Mouse (Mus musculus) bone marrow, adult 2 months (tissue): ENCODE data around the gene Pcdh9. TPM values are rescaled to one million over a fixed set of nuclear protein-coding genes. Genes with fewer than 3 reads are reported as not detected.

ENCODE experiments used
- H3K27ac ChIP-seq: fragments of 200-500 bp; 2 replicates; pipeline ENCODE4 v1.5.1; 2012; ENCODE audit warnings: low read depth, mild to moderate bottlenecking, control low read depth, inconsistent platforms, low read length; ENCODE audit not compliant: control insufficient read depth, poor library complexity, insufficient read depth
- H3K4me1 ChIP-seq: fragments of 200-500 bp; 2 replicates; pipeline ENCODE4 v1.6.1; 2011; ENCODE audit warnings: low read length; ENCODE audit not compliant: control insufficient read depth, insufficient read depth
- H3K4me3 ChIP-seq: fragments of 200-500 bp; replicated peaks from 2 replicates; pipeline ENCODE3; 2011; ENCODE audit warnings: mild to moderate bottlenecking, low read depth, low read length, control low read depth; ENCODE audit not compliant: control insufficient read depth
- CTCF ChIP-seq: fragments of 200-500 bp; IDR thresholded peaks from 2 replicates; pipeline ENCODE4 v1.5.1; 2011; ENCODE audit warnings: low read length, control low read depth; ENCODE audit not compliant: control insufficient read depth, insufficient read depth
- POLR2A ChIP-seq: fragments of 200-500 bp; IDR thresholded peaks from 2 replicates; pipeline ENCODE4 v1.6.1; 2011; ENCODE audit warnings: low read depth, mild to moderate bottlenecking, control low read depth, low read length, borderline replicate concordance; ENCODE audit not compliant: control insufficient read depth
- WGBS: fragments of 180-500 bp; shearing (Covaris S2); methylation state at CpG from one replicate; pipeline ENCODE4 v1.1.7; 2018; 5-methylcytosine and 5-hydroxymethylcytosine counted together
- polyA plus RNA-seq: library from polyadenylated mRNA; stranded (reverse); fragments of >200 nt; gene quantifications from 2 replicates; pipeline ENCODE4 v1.2.4, GENCODE M21; 2011; ENCODE audit warnings: low replicate concordance; ENCODE audit not compliant: missing spikeins, insufficient read depth, insufficient read length

The Pcdh9 gene
- polyA plus RNA-seq, 1 experiment = 1.8 TPM

GRCm38 (mm10) chr14:93415496-93415895, 475.0 kb downstream of the Pcdh9 start:
- no peaks in the 10 kb centered on the region for H3K4me1 ChIP-seq
- WGBS = 67% methylated on average over 2 of the region's 2 CpGs

DNA sequence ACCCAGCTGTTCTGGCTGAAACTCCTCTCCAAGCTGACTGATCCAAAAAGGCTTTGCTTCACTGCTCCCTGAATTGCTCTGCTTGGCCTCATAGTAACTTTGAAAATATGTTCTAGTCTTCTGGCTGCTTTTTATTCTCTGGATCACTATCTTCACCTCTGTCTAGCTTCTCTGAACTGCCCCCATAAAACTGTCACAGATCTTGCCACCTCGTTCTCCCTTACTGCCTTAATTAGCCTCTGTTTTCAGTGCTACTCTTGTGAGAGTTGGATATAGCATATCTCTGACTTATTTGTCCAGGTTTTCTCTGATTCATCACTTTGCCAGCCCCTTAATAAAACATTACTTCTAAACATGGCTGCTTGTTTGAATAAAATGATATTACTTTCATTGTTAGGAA, 481.2 kb downstream of the Pcdh9 start:
- 76% methylated on average over 1 of the region's 1 CpGs for WGBS
- TF ChIP-seq POLR2A (no peak), CTCF (no peak)
- no peak overlapping the region for H3K4me3 ChIP-seq
- no peaks in the 10 kb centered on the region for H3K4me1 ChIP-seq
- no peak overlapping the region for H3K27ac ChIP-seq

More at GRCm38 (mm10) chr14:93415496-93415895, 475.0 kb downstream of the Pcdh9 start:
- H3K27ac ChIP-seq = no peak overlapping the region
- TF ChIP-seq CTCF (no peak), POLR2A (no peak)
- no peak overlapping the region for H3K4me3 ChIP-seq

GRCm38 (mm10) chr14:93407747-93408146, 482.7 kb downstream of the Pcdh9 start:
- 79% methylated on average over 5 of the region's 5 CpGs for WGBS
- H3K4me1 ChIP-seq = no peaks in the 10 kb centered on the region
- TF ChIP-seq POLR2A (no peak), CTCF (no peak)
- no peak overlapping the region for H3K4me3 ChIP-seq
- no peak overlapping the region for H3K27ac ChIP-seq

- H3K4me1 ChIP-seq = no peaks in the 10 kb centered on the region
Observed at GRCm38 (mm10) chr14:93385090-93385489, 505.4 kb downstream of the Pcdh9 start.

DNA sequence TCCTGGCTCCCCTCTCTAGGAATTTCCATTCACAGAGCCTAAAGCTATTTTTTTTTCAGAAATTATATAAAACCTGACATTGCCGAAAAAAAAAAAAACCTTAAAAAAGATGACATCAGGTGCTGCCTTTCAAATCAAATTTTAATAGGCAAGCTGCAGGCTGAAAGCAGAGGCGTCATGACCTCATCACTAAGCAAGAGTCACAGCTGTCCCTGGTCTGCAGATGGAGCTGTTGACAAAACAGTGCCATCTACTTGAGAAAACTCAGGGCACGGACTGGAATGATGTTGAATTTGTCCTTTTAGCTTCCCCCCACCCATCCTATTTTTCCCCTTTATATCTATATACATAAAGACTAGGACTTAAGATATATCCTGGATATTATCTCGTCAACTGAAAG, 509.3 kb downstream of the Pcdh9 start:
- no peak overlapping the region for H3K27ac ChIP-seq
- TF ChIP-seq POLR2A = no peak
- no peak for TF ChIP-seq CTCF
- 47% methylated on average over 4 of the region's 4 CpGs for WGBS
- no peak overlapping the region for H3K4me3 ChIP-seq
- no peaks in the 10 kb centered on the region for H3K4me1 ChIP-seq

More at GRCm38 (mm10) chr14:93385090-93385489, 505.4 kb downstream of the Pcdh9 start:
- TF ChIP-seq CTCF = no peak
- TF ChIP-seq POLR2A = no peak
- WGBS = 60% methylated on average over 2 of the region's 2 CpGs
- no peak overlapping the region for H3K27ac ChIP-seq
- H3K4me3 ChIP-seq = no peak overlapping the region

GRCm38 (mm10) chr14:93380757-93381156, 509.7 kb downstream of the Pcdh9 start:
- H3K4me3 ChIP-seq = no peak overlapping the region
- TF ChIP-seq CTCF = no peak
- TF ChIP-seq POLR2A = no peak
- no peaks in the 10 kb centered on the region for H3K4me1 ChIP-seq
- WGBS = 51% methylated on average over 1 of the region's 1 CpGs
- H3K27ac ChIP-seq = no peak overlapping the region

- TF ChIP-seq CTCF (no peak), POLR2A (no peak)
- WGBS = 68% methylated on average over 4 of the region's 4 CpGs
- Histone ChIP-seq H3K4me1 (no peaks in the 10 kb centered on the region), H3K27ac (no peak overlapping the region), H3K4me3 (no peak overlapping the region)
Observed at GRCm38 (mm10) chr14:93376159-93376558, 514.3 kb downstream of the Pcdh9 start.

DNA sequence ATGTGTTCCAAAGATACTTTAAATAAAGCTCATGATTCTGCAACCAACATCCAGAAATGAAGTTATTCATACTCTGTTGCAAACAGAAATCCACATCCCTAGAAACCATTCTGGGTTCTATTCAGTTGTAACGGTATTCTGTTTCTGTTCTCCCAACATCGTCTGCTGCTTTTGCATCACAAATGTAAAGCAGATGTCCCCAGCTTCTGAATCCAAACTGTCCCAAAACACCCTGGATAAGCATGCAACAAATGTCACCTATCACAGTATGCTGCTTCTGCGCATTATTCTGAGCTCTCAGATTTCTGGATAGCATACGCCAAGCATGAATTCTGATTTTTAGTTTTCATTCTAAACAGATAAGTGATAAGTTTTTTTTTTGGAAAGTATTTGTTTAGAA, 516.3 kb downstream of the Pcdh9 start:
- TF ChIP-seq CTCF (no peak), POLR2A (no peak)
- WGBS = 81% methylated on average over 4 of the region's 4 CpGs
- no peak overlapping the region for H3K4me3 ChIP-seq
- H3K4me1 ChIP-seq = no peaks in the 10 kb centered on the region
- H3K27ac ChIP-seq = no peak overlapping the region

GRCm38 (mm10) chr14:93354150-93354549, 536.3 kb downstream of the Pcdh9 start:
- Histone ChIP-seq H3K4me3 (no peak overlapping the region), H3K4me1 (no peaks in the 10 kb centered on the region), H3K27ac (no peak overlapping the region)
- 87% methylated on average over 3 of the region's 3 CpGs for WGBS
- TF ChIP-seq POLR2A (no peak), CTCF (no peak)
